Mouse (Mus musculus) c-Kit-positive CD71-positive TER-119-positive erythroid progenitor cells, embryonic 14.5 days (primary cell): ENCODE data around the gene Qsox1.

ENCODE experiments used
- DNase-seq: peaks from one replicate; pipeline ENCODE4 v3.0.0-alpha.2; 2013; ENCODE audit warnings: low spot score

The Qsox1 gene

DNA sequence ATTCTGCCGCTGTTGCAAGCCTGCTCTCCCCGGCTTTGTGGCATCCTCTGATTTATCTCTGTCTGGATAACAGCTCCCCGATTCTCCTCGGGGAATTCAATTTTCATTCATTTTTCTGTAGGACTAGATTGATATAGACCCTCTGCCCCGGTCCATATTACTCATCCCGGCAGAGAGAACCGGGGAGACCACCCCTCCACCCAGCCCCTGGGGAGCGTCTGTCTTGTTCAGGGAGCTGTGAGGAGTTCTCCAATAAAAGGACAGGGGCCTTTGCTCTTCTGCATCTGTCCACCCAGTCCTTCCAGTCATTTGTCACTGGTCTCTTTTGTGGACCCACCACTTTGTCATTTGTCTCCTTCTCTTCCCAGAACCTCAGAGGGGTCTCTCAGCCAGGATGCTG lies 65.7 kb downstream of the Qsox1 start:
- no peak for DNase-seq

DNA sequence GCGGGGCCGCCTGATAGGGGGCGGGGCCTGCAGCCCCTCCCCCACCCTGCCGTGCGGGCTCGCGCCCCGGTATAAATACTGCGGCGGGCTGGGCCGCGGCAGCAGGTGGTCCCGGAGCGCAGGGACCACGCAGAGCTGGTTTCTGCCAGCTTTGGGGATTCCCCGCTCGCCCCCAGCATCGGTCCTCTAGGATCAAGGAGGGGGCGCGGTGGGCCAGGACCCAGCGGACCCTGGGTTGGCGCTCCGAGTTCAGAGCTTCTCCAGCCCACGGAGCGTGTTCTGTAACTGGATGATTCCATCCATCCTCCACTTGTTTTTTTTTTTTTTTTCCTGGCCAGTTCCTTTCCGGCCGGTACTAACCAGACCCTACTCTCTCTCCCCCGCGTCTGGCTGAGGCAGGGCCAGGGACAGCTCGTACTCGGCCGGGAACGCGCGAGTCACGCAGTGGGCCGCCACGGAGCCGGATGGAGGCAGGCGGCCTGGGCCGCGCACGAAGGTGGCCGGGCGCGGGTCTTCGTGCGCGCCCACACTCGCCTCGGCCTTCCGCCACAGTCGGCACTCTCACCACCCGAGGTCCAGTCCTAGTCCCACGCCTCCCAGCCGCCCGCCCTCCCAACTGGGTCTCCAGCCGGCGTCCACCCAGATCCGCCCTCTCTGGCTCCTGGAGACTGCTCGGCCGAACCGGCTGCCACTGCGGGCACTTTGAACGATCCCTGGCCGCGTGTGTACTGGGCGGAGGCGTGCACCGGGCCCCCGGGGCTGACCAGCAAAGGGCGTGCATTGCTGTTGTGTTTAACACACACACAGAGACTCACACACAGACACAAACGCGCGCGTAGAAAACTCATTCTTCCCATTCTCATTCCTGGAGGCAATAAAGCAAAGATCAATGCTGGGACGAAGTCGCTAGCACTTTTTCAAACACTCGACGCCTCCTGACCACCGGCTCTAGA lies 70.0 kb downstream of the Qsox1 start:
- DNase-seq = no peak

DNA sequence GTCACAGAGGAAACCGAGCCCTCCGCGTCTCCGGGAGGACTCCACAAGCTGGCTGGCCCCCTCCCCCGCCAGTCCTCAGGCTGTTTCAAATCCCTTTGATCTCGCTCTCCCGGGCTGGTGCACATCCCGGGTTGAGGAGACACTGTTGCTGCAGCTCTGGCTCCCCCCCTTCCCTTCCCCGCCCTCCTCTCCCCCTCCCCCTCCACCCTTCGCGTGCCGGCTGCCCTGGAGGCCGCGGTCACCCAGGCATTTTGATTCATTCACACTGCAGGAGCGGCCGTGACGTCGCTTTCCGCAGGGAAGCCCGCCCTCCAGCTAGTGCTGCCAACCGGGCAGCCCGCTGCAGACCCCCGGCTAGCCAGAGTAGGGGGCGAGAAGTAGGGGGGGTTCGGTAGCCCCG lies 70.7 kb downstream of the Qsox1 start:
- no peak for DNase-seq

DNA sequence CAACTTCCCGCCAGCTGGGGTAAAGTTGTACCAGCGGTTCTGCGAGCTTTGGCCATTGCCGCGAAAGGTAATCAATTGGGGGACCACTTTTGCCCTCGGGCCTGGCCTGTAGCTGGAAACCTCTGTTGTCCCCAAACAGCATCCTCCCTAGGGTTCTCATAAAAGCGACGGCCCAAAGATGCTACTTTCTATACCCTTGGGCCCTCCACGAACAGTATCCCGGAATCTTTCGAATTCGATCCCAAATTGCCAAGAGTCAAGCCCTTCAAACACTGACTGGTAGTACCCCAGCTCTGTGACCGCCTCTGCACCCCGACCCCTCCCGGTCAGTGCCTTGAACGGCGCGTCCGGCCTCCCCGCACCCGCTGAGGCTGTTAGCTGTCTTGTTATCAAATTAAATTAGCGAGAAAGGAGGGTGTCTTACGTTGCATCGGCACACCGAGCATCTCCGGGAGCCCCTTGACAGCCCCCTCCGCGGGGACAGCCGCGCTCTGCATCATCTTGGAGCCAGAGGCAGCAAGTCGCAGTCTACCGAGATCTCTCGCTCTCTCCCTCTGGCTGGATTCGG lies 71.2 kb downstream of the Qsox1 start:
- DNase-seq = no peak

DNA sequence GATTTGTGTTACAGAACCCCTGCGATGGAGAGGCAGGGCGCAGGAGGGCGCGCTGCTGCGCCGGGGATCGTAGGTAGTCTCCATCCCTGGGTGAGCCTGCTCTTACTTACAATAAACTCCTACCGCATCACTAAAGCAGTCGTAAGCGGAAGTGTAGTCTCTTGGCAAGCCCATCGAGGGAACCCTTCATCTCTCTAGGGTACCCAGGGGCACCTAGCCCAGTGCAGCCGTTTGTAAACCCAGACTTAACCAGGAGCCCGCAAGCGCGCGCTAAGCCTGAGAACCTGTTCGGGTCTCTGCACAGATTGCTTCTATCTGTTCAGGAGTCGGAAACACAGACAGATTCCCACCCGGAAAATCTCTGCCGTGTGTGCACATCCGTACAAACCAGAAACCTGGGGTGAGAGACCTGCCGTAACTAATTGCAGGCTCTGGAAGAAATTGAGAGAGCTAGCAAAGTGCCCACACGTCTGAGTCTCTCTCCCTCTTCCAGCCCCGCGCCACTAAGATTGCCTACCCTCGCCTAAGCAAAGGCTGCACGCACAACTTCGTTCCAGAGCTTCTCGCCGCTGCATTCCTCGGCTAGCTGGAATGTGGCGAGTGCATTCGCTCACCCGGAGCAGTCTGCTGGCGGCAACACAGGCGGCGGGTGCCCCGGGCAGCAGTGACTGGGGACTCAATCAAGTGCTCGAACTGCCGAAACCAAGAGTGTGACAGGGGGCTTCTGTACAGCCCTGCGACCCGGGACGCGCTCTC lies 71.9 kb downstream of the Qsox1 start:
- DNase-seq = no peak

DNA sequence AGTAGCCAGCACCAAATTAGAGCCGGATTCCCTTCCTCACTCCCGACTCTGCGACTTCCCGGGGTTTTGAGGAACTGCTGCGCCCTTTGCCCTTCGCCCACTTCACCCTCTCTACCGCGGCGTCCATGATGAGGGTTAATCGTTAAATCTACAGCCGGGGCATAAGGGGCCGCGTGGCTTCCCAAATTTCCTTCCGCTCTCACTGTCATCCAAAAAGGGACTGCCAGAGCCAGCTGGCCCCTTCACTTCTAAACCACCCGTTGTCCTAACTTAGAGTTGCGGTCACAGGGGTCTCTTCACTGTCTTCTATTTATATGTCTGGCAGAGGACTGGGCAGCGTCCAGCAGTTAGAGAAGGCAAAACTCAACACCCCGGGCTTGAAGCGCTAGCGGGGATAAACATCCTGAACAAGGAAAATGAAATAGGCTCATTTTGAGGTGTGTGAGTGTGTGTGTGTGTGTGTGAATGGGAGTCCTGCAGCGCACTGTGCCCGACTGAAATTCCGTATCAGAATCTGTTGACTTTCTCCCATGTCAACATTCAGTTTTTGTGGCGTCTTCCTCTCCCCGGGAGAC lies 74.8 kb downstream of the Qsox1 start:
- no peak for DNase-seq

DNA sequence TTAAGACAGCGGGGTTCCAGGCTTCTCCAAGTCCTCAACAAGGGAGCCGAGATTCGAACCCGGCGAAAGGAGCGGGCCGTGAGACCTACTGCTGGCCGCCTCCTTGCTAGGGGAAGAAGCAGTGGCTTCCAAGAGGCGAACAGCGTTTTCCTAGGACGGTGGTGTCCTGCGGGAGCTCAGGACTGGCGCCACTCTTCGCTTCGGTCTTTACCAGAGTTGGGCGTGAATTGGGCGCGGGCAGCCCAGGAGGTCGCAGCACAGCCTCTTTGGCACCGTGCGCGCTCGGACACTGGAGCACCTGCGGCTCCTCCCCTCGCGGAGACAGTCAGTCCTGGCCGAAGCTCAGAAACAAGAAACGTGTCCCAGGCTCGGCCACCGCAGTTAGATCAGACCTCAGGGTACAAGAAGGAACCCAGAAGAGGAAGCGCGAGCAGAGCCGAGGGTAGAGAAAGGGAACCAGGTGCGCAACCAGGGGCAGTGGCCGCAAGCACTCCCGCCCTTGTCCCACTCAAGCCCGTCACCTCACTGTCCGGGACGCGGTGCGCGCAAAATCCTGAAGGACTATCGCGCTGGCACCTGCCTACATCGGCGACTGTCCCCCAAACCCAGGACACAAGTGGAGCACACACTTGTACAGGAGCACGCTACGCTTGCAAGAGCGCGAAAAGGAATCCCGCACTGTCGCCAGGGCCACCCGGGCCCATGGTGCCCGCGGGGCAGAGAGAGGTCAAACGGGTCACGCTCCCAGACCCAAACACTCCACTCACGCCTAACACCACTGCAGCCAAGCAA lies 75.5 kb downstream of the Qsox1 start:
- DNase-seq = no peak

DNA sequence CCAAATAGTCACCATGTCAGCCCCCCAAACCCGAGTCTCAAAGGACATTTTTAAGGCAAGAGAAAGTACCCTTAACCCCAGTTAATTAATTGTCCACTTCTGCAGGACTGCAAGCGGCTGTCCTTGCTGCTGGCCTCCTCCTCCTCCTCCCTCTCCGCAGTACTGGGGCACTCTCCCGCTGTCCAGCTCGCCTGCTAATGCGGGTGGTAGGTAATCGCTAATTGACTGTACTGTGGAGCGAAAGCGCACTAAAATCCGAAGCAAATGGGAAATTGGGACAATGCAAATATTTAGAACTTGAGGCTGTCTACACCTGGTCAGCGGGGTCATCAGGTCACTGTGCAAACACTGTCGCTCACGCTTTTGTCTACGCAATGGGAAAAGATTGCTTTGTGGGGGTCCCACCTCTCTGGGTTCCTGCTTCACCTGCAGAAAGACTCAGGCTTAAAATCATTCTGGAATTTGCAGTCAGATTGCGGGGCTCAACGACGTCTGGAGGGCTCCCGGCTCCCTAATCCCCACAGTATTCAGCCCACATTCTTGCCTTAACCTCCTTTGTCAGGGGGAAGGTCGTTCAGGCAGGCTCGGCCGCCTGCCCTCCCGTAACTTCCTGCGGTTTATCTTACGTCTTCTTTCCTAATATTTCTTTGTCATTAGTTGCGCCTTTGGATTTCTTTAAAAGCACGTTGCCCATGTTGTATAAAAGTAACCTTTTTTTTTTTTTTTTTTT lies 76.4 kb downstream of the Qsox1 start:
- DNase-seq = no peak

DNA sequence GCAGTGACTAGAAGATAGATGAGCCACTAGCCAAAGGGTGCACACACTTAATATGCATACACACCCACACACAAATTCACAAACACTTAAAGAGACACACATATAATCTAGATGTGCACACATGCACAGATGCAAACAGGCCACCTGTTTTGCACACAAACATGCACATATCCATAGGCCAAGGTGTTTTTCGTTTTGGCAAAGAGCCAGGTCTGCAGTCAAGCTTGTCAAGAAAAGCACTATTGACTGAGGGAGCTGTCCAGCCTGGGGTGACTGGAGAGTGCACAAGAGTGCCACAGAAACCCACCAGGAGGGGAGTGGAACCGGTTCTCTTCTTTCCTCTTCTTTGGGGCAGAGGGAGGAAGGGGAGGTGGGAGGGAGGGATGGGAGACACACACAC lies 81.5 kb downstream of the Qsox1 start:
- DNase-seq = no peak

DNA sequence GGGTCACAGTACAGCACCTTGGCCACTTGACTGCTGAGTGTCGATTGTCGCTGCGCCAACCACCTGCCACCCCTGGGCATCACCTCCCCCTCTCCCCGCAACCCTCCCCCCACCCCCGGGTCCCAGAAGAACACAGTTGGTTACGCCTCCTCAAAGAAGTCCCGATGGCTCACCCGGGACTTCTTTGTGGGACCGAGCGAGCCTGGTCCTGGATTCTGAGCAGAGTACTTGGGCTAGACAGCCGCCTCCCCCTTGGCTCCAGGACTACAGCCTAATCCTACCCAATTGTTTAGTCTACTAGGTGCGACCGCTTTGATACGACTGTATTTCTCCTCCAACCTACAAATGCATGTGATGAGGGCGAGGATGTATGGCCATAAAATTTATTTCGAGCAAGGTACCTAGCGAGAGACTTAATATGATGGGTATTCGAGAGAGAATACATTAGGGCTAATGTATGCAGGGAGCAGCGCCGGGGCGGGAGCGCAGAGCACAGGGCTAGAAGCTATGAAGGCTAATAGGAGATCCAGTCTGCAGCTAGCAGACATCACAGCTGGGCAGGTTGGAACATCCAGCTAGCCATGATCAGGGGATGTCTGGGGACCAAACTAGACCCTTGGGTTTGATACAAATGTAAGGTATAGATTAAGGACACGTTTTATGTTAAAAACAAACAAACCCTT lies 83.4 kb downstream of the Qsox1 start:
- no peak for DNase-seq

DNA sequence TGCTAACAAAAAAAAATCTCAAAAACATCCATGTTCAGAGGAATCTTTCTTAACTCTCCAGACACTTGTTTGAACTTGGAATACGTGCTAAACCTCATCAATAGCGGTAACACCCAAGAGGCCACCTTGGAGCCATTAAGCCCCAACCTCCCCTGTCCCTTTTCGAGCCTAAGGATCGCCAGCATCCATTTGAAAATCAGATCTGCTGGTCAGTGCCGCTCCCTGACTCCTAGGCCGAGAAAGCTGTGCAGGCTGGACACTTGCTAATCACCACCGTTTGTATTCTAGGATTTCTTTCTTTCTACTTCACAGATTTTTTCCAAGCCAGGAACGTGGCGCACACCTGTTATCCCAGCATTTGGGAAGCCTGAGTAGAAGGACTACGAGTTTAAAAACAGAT lies 84.9 kb downstream of the Qsox1 start:
- DNase-seq = no peak
